Mouse (Mus musculus) left cerebral cortex, adult 2 months (tissue): Measurements from ENCODE around the gene Tom1. TPM values are rescaled to one million over a fixed set of nuclear protein-coding genes. Genes with fewer than 3 reads are reported as not detected.

Source experiments
- DNase-seq, 2 experiments: peaks; one replicate each; pipeline ENCODE4 v3.0.0; 2021 to 2022; ENCODE audit warnings: low spot score in 2 of 2, mixed read lengths in 1 of 2; ENCODE audit errors: extremely low spot score in 1 of 2
- H3K27ac ChIP-seq: fragments of 200-600 bp; 2 replicates; pipeline ENCODE4 v1.8.1; 2022
- H3K4me3 ChIP-seq: fragments of 200-600 bp; 2 replicates; pipeline ENCODE4 v1.8.1; 2022
- CTCF ChIP-seq: fragments of 200-600 bp; IDR thresholded peaks from 2 replicates; pipeline ENCODE4 v1.8.1; 2022; ENCODE audit warnings: antibody characterized with exemption, mild to moderate bottlenecking, moderate library complexity
- intact Hi-C: fragments of 180-260 bp; cut with DNase I; formaldehyde crosslinking; loops from one replicate; pipeline ENCODE4 v1.15.1; 2025
- total RNA-seq, 2 experiments: library from RNA; stranded (reverse); gene quantifications; 2 replicates each; pipeline ENCODE4 v1.2.3; 2021

The Tom1 gene
- total RNA-seq, 2 experiments from 2014 or later = 31.4 to 42.2 TPM

DNA sequence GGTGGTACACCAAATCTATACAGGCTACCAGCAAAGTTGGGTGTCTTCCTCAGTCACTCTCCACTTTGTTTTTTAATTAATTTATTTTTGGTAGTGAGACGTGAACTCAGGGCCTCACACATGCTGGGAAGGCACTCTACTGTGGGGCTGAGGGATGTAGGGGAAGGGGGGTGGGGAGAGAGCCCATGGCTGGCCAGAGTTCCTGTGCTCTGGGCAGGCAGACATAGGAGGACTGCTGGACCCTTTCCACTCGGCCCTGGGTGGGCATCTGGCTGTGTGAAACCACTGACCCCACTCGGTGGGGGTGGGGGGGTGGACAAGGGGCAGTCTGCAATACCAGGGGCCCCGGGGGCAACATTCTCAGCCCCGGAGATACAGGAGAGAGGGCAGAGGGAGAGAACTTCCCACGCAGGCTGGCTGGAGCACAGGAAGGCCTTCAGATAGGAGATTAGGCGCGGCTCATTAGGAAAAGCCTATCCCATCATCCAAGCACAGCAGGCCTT is 69.9 kb downstream of the Tom1 start:
- TF ChIP-seq CTCF = no peak
- intact Hi-C loops = no loop called here
- Histone ChIP-seq H3K4me3 (no peak overlapping the region), H3K27ac (no peak overlapping the region)
- DNase-seq = no peak

- TF ChIP-seq CTCF = peak; percentile 85
- peak overlapping the region; percentile 53 for H3K4me3 ChIP-seq
- DNase-seq = peak; percentile 72 to 77
- intact Hi-C loops = loop anchor here (1.0 to 2.0 kb wide), 3 partner anchors 16 to 74 kb away; partner anchors contain the start of gene Hmox1
- H3K27ac ChIP-seq = peak overlapping the region; percentile 77
Measured at GRCm38 (mm10) chr8:75108527-75109235, 75.2 kb downstream of the Tom1 start.

- no peak for TF ChIP-seq CTCF
- DNase-seq = peak; percentile 99 to 100
Measured at GRCm38 (mm10) chr8:75109236-75109967, 75.9 kb downstream of the Tom1 start, which contains the start of gene Mcm5. Gene Mcm5, plus strand, starts transcription at chr8:75109569.

DNA sequence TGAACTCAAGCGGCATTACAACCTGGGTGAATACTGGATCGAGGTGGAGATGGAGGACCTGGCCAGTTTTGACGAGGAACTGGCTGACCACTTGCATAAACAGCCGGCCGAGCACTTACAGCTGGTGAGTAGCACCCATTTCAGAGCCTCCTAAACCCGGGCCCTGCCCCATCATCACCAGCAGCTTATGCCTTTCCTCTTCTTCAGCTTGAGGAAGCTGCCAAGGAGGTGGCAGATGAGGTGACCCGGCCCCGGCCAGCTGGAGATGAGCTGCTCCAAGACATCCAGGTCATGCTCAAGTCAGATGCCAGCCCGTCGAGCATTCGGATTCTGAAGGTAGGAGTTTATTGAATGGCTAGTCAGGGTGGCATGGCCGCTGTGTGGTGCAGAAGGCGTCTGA is 76.6 kb downstream of the Tom1 start:
- intact Hi-C loops = no loop called here
- DNase-seq = no peak
- H3K27ac ChIP-seq = no peak overlapping the region
- TF ChIP-seq CTCF = no peak
- H3K4me3 ChIP-seq = peak overlapping the region; percentile 53

More at GRCm38 (mm10) chr8:75109236-75109967, 75.9 kb downstream of the Tom1 start, which contains the start of gene Mcm5:
- intact Hi-C loops = loop anchor here (2.0 kb wide), 2 partner anchors 17 to 75 kb away; partner anchors contain the start of gene Hmox1
- Histone ChIP-seq H3K27ac (peak within 1 kb of the TSS; percentile 77), H3K4me3 (peak within 1 kb of the TSS; percentile 53)

- DNase-seq = no peak
- intact Hi-C loops = no loop called here
- H3K4me3 ChIP-seq = no peak overlapping the region
- no peak for TF ChIP-seq CTCF
- H3K27ac ChIP-seq = no peak overlapping the region
Measured at GRCm38 (mm10) chr8:75118505-75118904, 85.0 kb downstream of the Tom1 start.

GRCm38 (mm10) chr8:75119287-75119686 is 85.8 kb downstream of the Tom1 start:
- no peak for TF ChIP-seq CTCF
- Histone ChIP-seq H3K4me3 (no peak overlapping the region), H3K27ac (no peak overlapping the region)
- intact Hi-C loops = no loop called here
- no peak for DNase-seq

Other genes starting within 250 kb of the Tom1 start
- gene Isx, start 160.5 kb upstream of the Tom1 start, total RNA-seq = not detected
- 10 to 100 TPM; 24.5 to 28.9 TPM for gene Hmgxb4, start 40.3 kb upstream of the Tom1 start, total RNA-seq
- gene Hmox1, start 59.9 kb downstream of the Tom1 start, total RNA-seq = 1 to 10 TPM; 3.9 to 5.2 TPM
- 1 to 10 TPM; 7.4 to 7.6 TPM for gene Mcm5, start 75.9 kb downstream of the Tom1 start, total RNA-seq
- gene Rasd2, start 180.2 kb downstream of the Tom1 start, total RNA-seq = 100 to 1,000 TPM in 1 of 2 experiments, 10 to 100 TPM in 1; 77.7 to 100 TPM